ENCODE assay signal across 8 mouse cellular contexts in the genomic region with DNA sequence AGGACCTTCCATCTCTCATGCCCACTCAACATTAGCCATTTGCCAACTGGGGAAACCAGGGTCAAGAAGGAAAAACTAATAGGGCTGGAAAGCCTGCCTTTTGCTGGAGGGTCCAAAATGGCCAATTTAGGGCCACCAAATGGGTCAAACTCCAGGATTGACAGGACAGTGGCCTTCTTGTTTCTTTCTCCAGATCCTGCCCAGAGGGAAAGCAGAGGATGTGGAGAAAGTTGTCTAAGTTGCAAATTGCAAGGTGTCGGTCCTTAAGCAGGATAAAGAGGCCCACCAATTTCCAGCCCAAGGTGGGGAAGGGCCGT. TPM values are rescaled to one million over a fixed set of nuclear protein-coding genes. Genes with fewer than 3 reads are reported as not detected.
DNase-seq lines count a peak whose midpoint lies in the region; ATAC-seq and TF ChIP-seq lines count a peak whose summit lies in the region.

No protein-coding gene starts in this region.

- H3K4me2 ChIP-seq in heart, embryonic 12.5 days = peak overlapping the region; percentile 92
- H3K4me2 ChIP-seq in forebrain, embryonic 16.5 days (ENCODE audit: low read length) = peak overlapping the region; percentile 60
- peak overlapping the region; percentile 90 for H3K4me2 ChIP-seq in liver, postnatal 0 days (ENCODE audit: low read depth, low read length)

- peak overlapping the region; percentile 90 for H3K27ac ChIP-seq in heart, embryonic 12.5 days (ENCODE audit: poor library complexity, severe bottlenecking)
- peak overlapping the region; percentile 69 for H3K27ac ChIP-seq in forebrain, embryonic 16.5 days (ENCODE audit: low read length)
- peak overlapping the region; percentile 93 for H3K27ac ChIP-seq in liver, postnatal 0 days (ENCODE audit: low read depth)

- H3K9ac ChIP-seq in heart, embryonic 12.5 days = peak overlapping the region; percentile 75
- peak overlapping the region; percentile 56 for H3K9ac ChIP-seq in forebrain, embryonic 16.5 days (replicated peaks; ENCODE audit: low read depth, low read length)
- peak overlapping the region; percentile 69 for H3K9ac ChIP-seq in liver, postnatal 0 days (replicated peaks)

- H3K36me3 ChIP-seq in heart, embryonic 12.5 days = peaks cover 25% of the 10 kb centered on the region
- peaks cover 38% of the 10 kb centered on the region for H3K36me3 ChIP-seq in E14TG2a.4 (ENCODE audit: insufficient read depth, low read length)
- H3K36me3 ChIP-seq in forebrain, embryonic 16.5 days (ENCODE audit: control insufficient read depth, insufficient read depth) = no peaks in the 10 kb centered on the region; the same call in 1 of the 2 replicates
- H3K36me3 ChIP-seq in liver, postnatal 0 days (replicated peaks; ENCODE audit: insufficient read depth, low read length) = peaks cover 22% of the 10 kb centered on the region

- WGBS in heart, embryonic 12.5 days = 4% methylated on average over 2 of the region's 2 CpGs
- 0% methylated on average over 2 of the region's 2 CpGs for WGBS in forebrain, embryonic 16.5 days
- WGBS in liver, postnatal 0 days (ENCODE audit: insufficient replicate concordance) = 0% methylated on average over 2 of the region's 2 CpGs

- TF ChIP-seq CTCF in E14TG2a.4 (conservative IDR thresholded peaks at IDR 0.05; ENCODE audit: low read length) = no peak
- no peak for TF ChIP-seq CTCF in liver, postnatal 0 days (IDR thresholded peaks at IDR 0.05; ENCODE audit: low read depth)

- H3K4me1 ChIP-seq in heart, embryonic 12.5 days (replicated peaks) = peaks cover 87% of the 10 kb centered on the region
- H3K4me1 ChIP-seq in E14TG2a.4 (replicated peaks; ENCODE audit: low read depth, low read length) = peaks cover 88% of the 10 kb centered on the region
- peaks cover 52% of the 10 kb centered on the region for H3K4me1 ChIP-seq in forebrain, embryonic 16.5 days (replicated peaks; ENCODE audit: control insufficient read depth, insufficient read depth, low read length)
- peaks cover 70% of the 10 kb centered on the region for H3K4me1 ChIP-seq in liver, postnatal 0 days (ENCODE audit: insufficient read depth)

- peak overlapping the region; percentile 56 for H3K4me3 ChIP-seq in heart, embryonic 12.5 days
- peak overlapping the region; percentile 78 for H3K4me3 ChIP-seq in E14TG2a.4 (replicated peaks; ENCODE audit: low read length)
- H3K4me3 ChIP-seq in forebrain, embryonic 16.5 days (replicated peaks; ENCODE audit: low read length) = peak overlapping the region; percentile 50
- H3K4me3 ChIP-seq in liver, postnatal 0 days (ENCODE audit: low read depth, low read length) = peak overlapping the region; percentile 56

- H3K9me3 ChIP-seq in heart, embryonic 12.5 days (replicated peaks) = no peaks in the 10 kb centered on the region
- no peaks in the 10 kb centered on the region for H3K9me3 ChIP-seq in E14TG2a.4 (ENCODE audit: low read length)
- no peaks in the 10 kb centered on the region for H3K9me3 ChIP-seq in forebrain, embryonic 16.5 days (ENCODE audit: control insufficient read depth, low read length)
- H3K9me3 ChIP-seq in liver, postnatal 0 days (ENCODE audit: low read length) = no peaks in the 10 kb centered on the region

- no peaks in the 10 kb centered on the region for H3K27me3 ChIP-seq in heart, embryonic 12.5 days (replicated peaks)
- H3K27me3 ChIP-seq in E14TG2a.4 (ENCODE audit: insufficient read depth, low read length) = no peaks in the 10 kb centered on the region
- H3K27me3 ChIP-seq in forebrain, embryonic 16.5 days (replicated peaks; ENCODE audit: control insufficient read depth, insufficient read depth, low read length) = no peaks in the 10 kb centered on the region
- H3K27me3 ChIP-seq in liver, postnatal 0 days (ENCODE audit: insufficient read depth, low read length) = no peaks in the 10 kb centered on the region

- no peak for ATAC-seq in heart, embryonic 12.5 days (ENCODE audit: insufficient number of reproducible peaks, low FRiP score)
- no peak for ATAC-seq in forebrain, embryonic 16.5 days
- no peak for ATAC-seq in liver, postnatal 0 days

- DNase-seq in heart, postnatal 4 days = no peak
- DNase-seq in liver, postnatal 0 days = no peak
- DNase-seq in embryo, embryonic 10.5 days (ENCODE audit: low spot score) = no peak
- no peak for DNase-seq in frontal cortex, postnatal 14 days (ENCODE audit: low spot score in 2 of 2)
- no peak for DNase-seq in spleen, adult 18-20 months

- no peak for TF ChIP-seq EP300 in liver, postnatal 0 days (IDR thresholded peaks at IDR 0.05; ENCODE audit: low read depth)

RNA-seq across cellular contexts. Expression of gene Srebf1, which starts 12.5 kb away (rescaled TPM):
- 39.7 and 41.1 TPM in 2 replicates for polyA plus RNA-seq in heart, embryonic 12.5 days (2016; fragmentation: Nextera tagmentation; extraction: Ambion mirVana)
- total RNA-seq in heart, postnatal 4 days (2021) = 10 to 100 TPM; 35.8 to 50.8 TPM
- 41.1 and 46.9 TPM in 2 replicates for polyA plus RNA-seq in forebrain, embryonic 16.5 days (2015; fragmentation: Nextera tagmentation; extraction: Ambion mirVana)
- polyA plus RNA-seq in liver, postnatal 0 days (2015; fragmentation: Nextera tagmentation; extraction: Ambion mirVana) = 21.4 and 31.0 TPM in 2 replicates
